Mouse (Mus musculus): ENCODE measurements around the gene Gpr3.

Gene Gpr3

GRCm38 (mm10) chr4:133198337-133199180, 13.8 kb downstream of the Gpr3 start:
- in situ Hi-C loops (cut with MboI, MseI): no loop called here

- in situ Hi-C loops (cut with MboI, MseI): no loop called here
Measured at GRCm38 (mm10) chr4:133197801-133198286, 14.5 kb downstream of the Gpr3 start.

- in situ Hi-C loops (cut with MboI, MseI): no loop called here
Measured at GRCm38 (mm10) chr4:133197355-133197754, 15.0 kb downstream of the Gpr3 start.

- in situ Hi-C loops (cut with MboI, MseI): no loop called here
Measured at GRCm38 (mm10) chr4:133196852-133197251, 15.5 kb downstream of the Gpr3 start.

- in situ Hi-C loops (cut with MboI, MseI): no loop called here
Measured at GRCm38 (mm10) chr4:133196136-133196535, 16.2 kb downstream of the Gpr3 start.

GRCm38 (mm10) chr4:133195014-133195413, 17.3 kb downstream of the Gpr3 start:
- in situ Hi-C loops (cut with MboI, MseI): no loop called here

GRCm38 (mm10) chr4:133194482-133194881, 17.9 kb downstream of the Gpr3 start:
- in situ Hi-C loops (cut with MboI, MseI): no loop called here

GRCm38 (mm10) chr4:133189396-133189795, 22.9 kb downstream of the Gpr3 start:
- in situ Hi-C loops (cut with MboI, MseI): loop anchor here (5.0 kb wide), 1 partner anchor 182 kb away; no protein-coding TSS in a partner anchor

GRCm38 (mm10) chr4:133186856-133187255, 25.5 kb downstream of the Gpr3 start:
- in situ Hi-C loops (cut with MboI, MseI): loop anchor here (5.0 kb wide), 1 partner anchor 180 kb away; no protein-coding TSS in a partner anchor

- in situ Hi-C loops (cut with MboI, MseI): loop anchor here (5.0 kb wide), 1 partner anchor 179 kb away; no protein-coding TSS in a partner anchor
Measured at GRCm38 (mm10) chr4:133185893-133186292, 26.4 kb downstream of the Gpr3 start.

- in situ Hi-C loops (cut with MboI, MseI): loop anchor here (5.0 kb wide), 1 partner anchor 178 kb away; no protein-coding TSS in a partner anchor
Measured at GRCm38 (mm10) chr4:133184898-133185665, 27.3 kb downstream of the Gpr3 start.

- in situ Hi-C loops (cut with MboI, MseI): no loop called here
Measured at GRCm38 (mm10) chr4:133184031-133184897, 28.1 kb downstream of the Gpr3 start.

- in situ Hi-C loops (cut with MboI, MseI): no loop called here
Measured at GRCm38 (mm10) chr4:133182439-133183033, 29.8 kb downstream of the Gpr3 start.

- in situ Hi-C loops (cut with MboI, MseI): no loop called here
Measured at GRCm38 (mm10) chr4:133179258-133179657, 33.1 kb downstream of the Gpr3 start.

GRCm38 (mm10) chr4:133178305-133178704, 34.0 kb downstream of the Gpr3 start:
- in situ Hi-C loops (cut with MboI, MseI): no loop called here

- in situ Hi-C loops (cut with MboI, MseI): no loop called here
Measured at GRCm38 (mm10) chr4:133176761-133177403, 35.5 kb downstream of the Gpr3 start.

- in situ Hi-C loops (cut with MboI, MseI): no loop called here
Measured at GRCm38 (mm10) chr4:133175998-133176760, 36.2 kb downstream of the Gpr3 start.

GRCm38 (mm10) chr4:133175274-133175673, 37.1 kb downstream of the Gpr3 start:
- in situ Hi-C loops (cut with MboI, MseI): no loop called here

GRCm38 (mm10) chr4:133174361-133174760, 38.0 kb downstream of the Gpr3 start:
- in situ Hi-C loops (cut with MboI, MseI): no loop called here

GRCm38 (mm10) chr4:133172451-133172850, 39.9 kb downstream of the Gpr3 start:
- in situ Hi-C loops (cut with MboI, MseI): no loop called here

Data from T-helper 2 cell (primary cell).